Mouse (Mus musculus): ENCODE data around the gene Sh3bp4.

DNA sequence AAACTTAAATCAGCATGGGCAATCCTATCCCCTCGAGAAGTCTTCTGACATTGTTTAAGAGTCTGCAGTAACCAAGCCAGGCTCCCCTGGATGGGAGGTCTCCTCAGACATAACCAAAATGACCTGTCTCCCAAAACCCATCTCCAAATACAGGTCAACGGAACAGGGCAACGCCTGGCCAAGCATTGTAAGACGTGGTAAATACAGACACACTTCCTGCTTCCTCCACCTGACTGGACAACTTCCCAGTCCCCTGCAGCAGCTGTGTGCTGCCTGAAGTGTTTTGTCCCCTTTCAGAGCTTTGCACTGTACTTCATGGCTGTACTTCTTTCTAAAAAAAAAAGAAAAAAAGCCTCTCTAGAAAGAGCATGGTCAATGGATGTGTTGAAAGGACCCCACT lies 28.1 kb upstream of the Sh3bp4 start:
- TF ChIP-seq POLR2A (IDR thresholded peaks at IDR 0.05; ENCODE audit: borderline replicate concordance, insufficient read depth, low read length) (no peak), CTCF (IDR thresholded peaks at IDR 0.05; ENCODE audit: borderline replicate concordance, insufficient read depth, low read depth, low read length) (no peak)
